Comparison of ENCODE assay signal across 8 mouse cellular contexts in genomic region chr3:123159139-123159824, GRCm38 (mm10).
DNase-seq lines count a peak whose midpoint lies in the region; ATAC-seq and TF ChIP-seq lines count a peak whose summit lies in the region.

No protein-coding gene starts in this region.

- H3K27me3 ChIP-seq in limb, embryonic 14.5 days (ENCODE audit: control insufficient read depth, insufficient read depth, low read length), result no peaks in the 10 kb centered on the region
- no peaks in the 10 kb centered on the region for H3K27me3 ChIP-seq in neural tube, embryonic 12.5 days (replicated peaks)

- peaks cover 23% of the 10 kb centered on the region for H3K4me1 ChIP-seq in limb, embryonic 14.5 days (ENCODE audit: control insufficient read depth, insufficient read depth, low read length)
- H3K4me1 ChIP-seq in neural tube, embryonic 12.5 days, result peaks cover 5% of the 10 kb centered on the region

- H3K4me2 ChIP-seq in limb, embryonic 14.5 days (replicated peaks; ENCODE audit: low read depth, low read length, severe bottlenecking), result no peak overlapping the region
- no peak overlapping the region for H3K4me2 ChIP-seq in neural tube, embryonic 12.5 days (replicated peaks)

- no peak for TF ChIP-seq POLR2A in limb, embryonic 14.5 days (IDR thresholded peaks at IDR 0.05; ENCODE audit: borderline replicate concordance, extremely low read depth, insufficient read depth, insufficient read length)

- peak; percentile 72 for ATAC-seq in limb, embryonic 14.5 days (ENCODE audit: low FRiP score, low read depth)
- peak; percentile 30; the same call in 1 of the 2 replicates for ATAC-seq in neural tube, embryonic 12.5 days (ENCODE audit: low FRiP score, low read depth)

- DNase-seq in A20 (ENCODE audit: low read depth, low spot score) (peak; percentile 58), WW6 (ENCODE audit: low read depth, low spot score) (peak; percentile 14)
- DNase-seq in embryo, embryonic 11 days, result peak; percentile 82
- peak; percentile 74 to 82 for DNase-seq in heart, adult 18-20 months
- peak; percentile 66 for DNase-seq in kidney, adult 18-20 months
- DNase-seq in limb, embryonic 14.5 days (ENCODE audit: low spot score), result peak; percentile 75
- DNase-seq in spleen, adult 12 weeks (ENCODE audit: low spot score), result no peak

- no peak overlapping the region for H3K27ac ChIP-seq in limb, embryonic 14.5 days (replicated peaks; ENCODE audit: low read depth, low read length)
- no peak overlapping the region for H3K27ac ChIP-seq in neural tube, embryonic 12.5 days

- H3K9me3 ChIP-seq in limb, embryonic 14.5 days (ENCODE audit: control insufficient read depth, low read length), result no peaks in the 10 kb centered on the region
- no peaks in the 10 kb centered on the region for H3K9me3 ChIP-seq in neural tube, embryonic 12.5 days

- WGBS in limb, embryonic 14.5 days, result 21% methylated on average over 9 of the region's 9 CpGs
- 33% methylated on average over 9 of the region's 9 CpGs for WGBS in neural tube, embryonic 12.5 days

- no peak overlapping the region for H3K4me3 ChIP-seq in limb, embryonic 14.5 days (replicated peaks; ENCODE audit: low read length)
- H3K4me3 ChIP-seq in neural tube, embryonic 12.5 days, result no peak overlapping the region

- no peaks in the 10 kb centered on the region for H3K36me3 ChIP-seq in limb, embryonic 14.5 days (ENCODE audit: control insufficient read depth, insufficient read depth, low read length)
- no peaks in the 10 kb centered on the region for H3K36me3 ChIP-seq in neural tube, embryonic 12.5 days

- H3K9ac ChIP-seq in limb, embryonic 14.5 days (ENCODE audit: low read depth, low read length, severe bottlenecking), result no peak overlapping the region
- no peak overlapping the region for H3K9ac ChIP-seq in neural tube, embryonic 12.5 days
